In the genomic region with DNA sequence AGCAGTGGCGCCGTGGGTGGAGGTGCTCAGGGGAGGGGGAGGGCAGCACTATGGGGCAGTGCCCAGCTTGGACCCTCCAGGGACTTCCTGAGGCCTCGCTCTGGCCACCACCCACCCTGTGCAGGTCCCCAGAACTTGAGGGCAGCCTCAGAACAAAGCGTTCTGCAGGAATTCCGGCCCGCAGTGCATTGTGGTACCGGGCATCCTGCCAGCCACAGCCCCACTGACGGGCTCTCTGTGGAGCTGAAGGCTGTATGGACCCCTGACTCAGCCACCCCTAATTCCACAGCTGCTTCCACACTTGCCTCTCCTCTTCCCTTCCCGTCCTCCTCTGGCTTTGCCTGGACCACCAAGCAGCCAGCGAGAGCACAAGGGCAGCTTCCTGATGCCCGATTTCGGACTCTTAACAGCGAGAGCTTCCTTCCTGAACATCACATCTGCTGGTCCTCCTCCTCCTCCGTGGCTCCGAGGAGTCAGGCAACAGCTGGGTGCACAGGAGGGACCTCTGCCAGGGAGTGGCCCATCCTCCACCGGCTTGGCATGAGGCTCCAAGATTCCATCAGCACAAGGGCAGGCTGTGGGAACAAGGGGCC, we compare ENCODE assay signal across 10 mouse cellular contexts. TPM values are rescaled to one million over a fixed set of nuclear protein-coding genes. Genes with fewer than 3 reads are reported as not detected.
DNase-seq lines count a peak whose midpoint lies in the region; ATAC-seq and TF ChIP-seq lines count a peak whose summit lies in the region.
"Had no signal": no experiment of that assay in that cellular context is flagged by ENCODE, and none has a peak within 500 bp of the region (broad histone marks: within the 10 kb centered on the region; RNA-seq: fewer than 3 reads in every experiment).

No protein-coding gene starts in this region.

- ATAC-seq in hindbrain, embryonic 15.5 days (ENCODE audit: low FRiP score, low read depth) = 0 out of 2 replicates have a peak, but pooled peaks have one; percentile 23
- peak; percentile 68 for ATAC-seq in kidney, embryonic 16.5 days (ENCODE audit: low FRiP score, low TSS enrichment)
- no peak for ATAC-seq in megakaryocyte-erythroid progenitor cell, adult 5-6 weeks (replicated peaks; ENCODE audit: low FRiP score, low TSS enrichment, poor library complexity, severe bottlenecking)

- TF ChIP-seq CTCF in gastrocnemius, adult 2 months (IDR thresholded peaks at IDR 0.05) = no peak

- H3K27me3 ChIP-seq in hindbrain, embryonic 15.5 days = no peaks in the 10 kb centered on the region
- H3K27me3 ChIP-seq in hindbrain, embryonic 10.5 days (ENCODE audit: insufficient read depth, poor library complexity, severe bottlenecking) = no peaks in the 10 kb centered on the region
- no peaks in the 10 kb centered on the region for H3K27me3 ChIP-seq in kidney, embryonic 16.5 days (ENCODE audit: insufficient read depth, low read length)
- H3K27me3 ChIP-seq in myocyte (ENCODE audit: control insufficient read depth, insufficient read depth, insufficient read length) = no peaks in the 10 kb centered on the region

- H3K4me2 ChIP-seq in hindbrain, embryonic 15.5 days = 0 out of 2 replicates have a peak overlapping the region, but pooled peaks have one; percentile 8
- no peak overlapping the region for H3K4me2 ChIP-seq in kidney, embryonic 16.5 days (replicated peaks; ENCODE audit: low read depth, low read length)
- peak overlapping the region; percentile 42 for H3K4me2 ChIP-seq in myocyte (ENCODE audit: low read depth)

- H3K9ac ChIP-seq in hindbrain, embryonic 15.5 days = no peak overlapping the region
- no peak overlapping the region for H3K9ac ChIP-seq in kidney, embryonic 16.5 days (replicated peaks; ENCODE audit: low read length)
- H3K9ac ChIP-seq: liver, embryonic 14.5 days had no signal

- no peak for DNase-seq in hindbrain, embryonic 10.5 days (ENCODE audit: low spot score)
- peak; percentile 27 for DNase-seq in NIH3T3 (ENCODE audit: low read depth)
- peak; percentile 48 for DNase-seq in gastrocnemius, adult 2 months
- no peak for DNase-seq in natural killer cell, adult 2 months (ENCODE audit: low spot score in 2 of 2)

- H3K4me3 ChIP-seq in hindbrain, embryonic 15.5 days = no peak overlapping the region
- H3K4me3 ChIP-seq in hindbrain, embryonic 10.5 days = no peak overlapping the region
- H3K4me3 ChIP-seq in gastrocnemius, adult 2 months = peak overlapping the region; percentile 53
- no peak overlapping the region for H3K4me3 ChIP-seq in kidney, embryonic 16.5 days (ENCODE audit: low read length)
- no peak overlapping the region for H3K4me3 ChIP-seq in myocyte
- H3K4me3 ChIP-seq: erythroblast, embryonic 14.5 days had no signal

- intact Hi-C loops in gastrocnemius, adult 2 months (cut with DNase I) = no loop called here

- no peaks in the 10 kb centered on the region for H3K9me3 ChIP-seq in hindbrain, embryonic 15.5 days
- H3K9me3 ChIP-seq in hindbrain, embryonic 10.5 days = no peaks in the 10 kb centered on the region
- no peaks in the 10 kb centered on the region for H3K9me3 ChIP-seq in kidney, embryonic 16.5 days (ENCODE audit: low read length)

- 57% methylated on average over 14 of the region's 16 CpGs for WGBS in hindbrain, embryonic 15.5 days
- whole genome bisulfite sequencing in hindbrain, embryonic 10.5 days = 81% methylated on average over 16 of the region's 16 CpGs
- 62% methylated on average over 16 of the region's 16 CpGs for WGBS in kidney, embryonic 16.5 days

- H3K27ac ChIP-seq in hindbrain, embryonic 15.5 days (replicated peaks) = no peak overlapping the region
- no peak overlapping the region for H3K27ac ChIP-seq in hindbrain, embryonic 10.5 days
- peak overlapping the region; percentile 48 for H3K27ac ChIP-seq in gastrocnemius, adult 2 months
- H3K27ac ChIP-seq in kidney, embryonic 16.5 days (ENCODE audit: low read length) = peak overlapping the region; percentile 6; the same call in 1 of the 2 replicates
- H3K27ac ChIP-seq: liver, embryonic 14.5 days had no signal

- H3K36me3 ChIP-seq in hindbrain, embryonic 15.5 days = no peaks in the 10 kb centered on the region
- H3K36me3 ChIP-seq in hindbrain, embryonic 10.5 days = no peaks in the 10 kb centered on the region
- no peaks in the 10 kb centered on the region for H3K36me3 ChIP-seq in kidney, embryonic 16.5 days (ENCODE audit: insufficient read depth, low read length)
- no peaks in the 10 kb centered on the region for H3K36me3 ChIP-seq in myocyte (ENCODE audit: control insufficient read depth, insufficient read depth)

- H3K4me1 ChIP-seq in hindbrain, embryonic 15.5 days (replicated peaks) = peaks cover 9% of the 10 kb centered on the region
- H3K4me1 ChIP-seq in hindbrain, embryonic 10.5 days (replicated peaks) = 0 out of 2 replicates have a peak, but pooled peaks cover 4% of the 10 kb centered on the region
- no peaks in the 10 kb centered on the region for H3K4me1 ChIP-seq in kidney, embryonic 16.5 days (ENCODE audit: insufficient read depth, low read length)

- no peak overlapping the region for H3ac ChIP-seq in myocyte (ENCODE audit: control insufficient read depth, insufficient read length)

- no peak for TF ChIP-seq POLR2A in myocyte (IDR thresholded peaks at IDR 0.05; ENCODE audit: insufficient read length, low read depth)

- no peaks in the 10 kb centered on the region for H3K79me2 ChIP-seq in myocyte (ENCODE audit: control insufficient read depth, insufficient read depth)

TF ChIP-seq in myocyte, 11 proteins besides CTCF, POLR2A, EP300 and RAD21:
- TF ChIP-seq MYOG (IDR thresholded peaks at IDR 0.05; ENCODE audit: control insufficient read depth in 1 of 3, insufficient read depth in 1 of 3, insufficient read length in 2 of 3, low read depth in 2 of 3) = no peak
- TF ChIP-seq MAX (IDR thresholded peaks at IDR 0.05; ENCODE audit: low read depth) = no peak
- no peak for TF ChIP-seq USF1 (IDR thresholded peaks at IDR 0.05; ENCODE audit: low read depth)
- peak in 2 of 3 experiments; percentile 36 to 59 for TF ChIP-seq MYOD1 (IDR thresholded peaks at IDR 0.05; ENCODE audit: control insufficient read depth in 1 of 3, insufficient read length in 2 of 3, low read depth in 2 of 3)
- TF ChIP-seq REST (IDR thresholded peaks at IDR 0.05; ENCODE audit: insufficient read depth, insufficient read length) = no peak

RNA-seq across cellular contexts. Expression of a gene that starts 46.2 kb away (rescaled TPM):
- 18.1 and 20.2 TPM in 2 replicates for polyA plus RNA-seq in hindbrain, embryonic 15.5 days (2015; fragmentation: Nextera tagmentation; extraction: Ambion mirVana)
- polyA plus RNA-seq in hindbrain, embryonic 10.5 days (2016; fragmentation: Nextera tagmentation; extraction: Ambion mirVana) = 20.0 and 20.8 TPM in 2 replicates
- 1 to 10 TPM; 4.4 to 9.9 TPM for total RNA-seq in gastrocnemius, adult 2 months (2021)
- 66.3 and 68.9 TPM in 2 replicates for polyA plus RNA-seq in kidney, embryonic 16.5 days (2015; fragmentation: Nextera tagmentation; extraction: Ambion mirVana)
- polyA plus RNA-seq in myocyte (2012; fragmentation: generic; extraction: Trizol) = 19.3 TPM
- 101 and 116 TPM in 2 replicates for total RNA-seq in megakaryocyte-erythroid progenitor cell, adult 5-6 weeks (2014; fragmentation: Nextera tagmentation)
- 37.4 and 48.8 TPM in 2 replicates for total RNA-seq in megakaryocyte-erythroid progenitor cell, adult 5-6 weeks (2017)

Comparison
In these comparisons a context has a peak if more than half of its experiments do, and no peak if none do; other contexts are left out.
1. H3K27ac ChIP-seq: peak in gastrocnemius, adult 2 months (single experiment) and kidney, embryonic 16.5 days (single experiment); none in hindbrain, embryonic 15.5 days (single experiment) and hindbrain, embryonic 10.5 days (single experiment).
2. DNase-seq: peak in NIH3T3 (single experiment) and gastrocnemius, adult 2 months (single experiment); none in hindbrain, embryonic 10.5 days (single experiment) and natural killer cell, adult 2 months (0 of 2).